Mouse (Mus musculus): ENCODE results near the gene Ddx54. TPM values are rescaled to one million over a fixed set of nuclear protein-coding genes. Genes with fewer than 3 reads are reported as not detected.

The Ddx54 gene
- total and polyA plus RNA-seq, 3 experiments = 63.7 to 91.8 (median 83.6) TPM

DNA sequence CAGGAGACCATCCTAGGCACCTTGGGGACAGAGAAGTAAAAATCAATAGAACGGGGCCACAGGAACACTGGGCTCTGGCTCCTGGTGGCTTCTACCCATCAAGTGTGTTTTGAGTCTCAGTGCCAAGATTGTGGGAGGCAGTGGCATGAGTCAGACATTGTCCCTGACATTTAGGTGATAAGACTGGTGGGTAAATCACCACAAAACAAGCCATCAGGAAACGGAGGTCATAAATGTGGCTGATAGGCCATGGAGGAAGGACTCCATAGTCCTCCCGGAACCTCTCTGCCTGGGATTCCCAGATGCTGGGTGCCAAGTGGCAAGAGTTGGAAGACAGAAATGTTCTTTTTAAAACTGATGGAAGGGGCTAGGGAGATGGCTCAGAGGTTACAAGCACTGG, 31.7 kb downstream of the Ddx54 start:
- Histone ChIP-seq H3K79me2 (replicated peaks; ENCODE audit: control insufficient read depth, extremely low read depth, insufficient read depth, poor library complexity, severe bottlenecking) (no peaks in the 10 kb centered on the region), H3K4me3 (replicated peaks in 1 of 3; ENCODE audit: low read depth in 2 of 3, low read length in 2 of 3, poor library complexity in 1 of 3) (no peak overlapping the region), H3K4me1 (ENCODE audit: control insufficient read depth in 1 of 2, insufficient read depth in 2 of 2) (peaks cover 22 to 31% of the 10 kb centered on the region in 2 experiments), H3K36me3 (replicated peaks in 1 of 2; ENCODE audit: control insufficient read depth in 1 of 2, insufficient read depth in 1 of 2, low read length in 1 of 2) (peaks cover 0 to 3% of the 10 kb centered on the region in 2 experiments), H3K9me3 (replicated peaks; ENCODE audit: low read length) (peaks cover 3% of the 10 kb centered on the region), H3K27ac (ENCODE audit: insufficient read depth, low read depth) (no peak overlapping the region), H3K9ac (ENCODE audit: insufficient read depth, low read depth) (no peak overlapping the region), H3K4me2 (ENCODE audit: insufficient read depth, low read depth, poor library complexity, severe bottlenecking) (no peak overlapping the region), H3K27me3 (replicated peaks) (no peaks in the 10 kb centered on the region)
- TF ChIP-seq IRF4 (IDR thresholded peaks at IDR 0.05; ENCODE audit: low read depth, low read length) = no peak
- TF ChIP-seq MEF2A (IDR thresholded peaks at IDR 0.05; ENCODE audit: borderline replicate concordance, low read depth, low read length) = no peak
- TF ChIP-seq GABPA (IDR thresholded peaks at IDR 0.05; ENCODE audit: insufficient replicate concordance, low read depth, low read length) = no peak
- TF ChIP-seq ZMIZ1 (IDR thresholded peaks at IDR 0.05; ENCODE audit: low read depth, low read length) = no peak
- TF ChIP-seq BHLHE40 (IDR thresholded peaks at IDR 0.05; ENCODE audit: low read depth, low read length) = no peak
- dilution Hi-C loops (cut with MboI; ENCODE audit: extremely low pct_ligation_motif_present, extremely low pct_unique_long_range_greater_than_20kb, low sequenced_read_pairs) = no loop called here
- in situ Hi-C loops (cut with MboI; ENCODE audit: low pct_ligation_motif_present, low pct_unique_long_range_greater_than_20kb, low sequenced_read_pairs) = no loop called here
- DNase-seq (ENCODE audit: extremely low read depth) = no peak

DNA sequence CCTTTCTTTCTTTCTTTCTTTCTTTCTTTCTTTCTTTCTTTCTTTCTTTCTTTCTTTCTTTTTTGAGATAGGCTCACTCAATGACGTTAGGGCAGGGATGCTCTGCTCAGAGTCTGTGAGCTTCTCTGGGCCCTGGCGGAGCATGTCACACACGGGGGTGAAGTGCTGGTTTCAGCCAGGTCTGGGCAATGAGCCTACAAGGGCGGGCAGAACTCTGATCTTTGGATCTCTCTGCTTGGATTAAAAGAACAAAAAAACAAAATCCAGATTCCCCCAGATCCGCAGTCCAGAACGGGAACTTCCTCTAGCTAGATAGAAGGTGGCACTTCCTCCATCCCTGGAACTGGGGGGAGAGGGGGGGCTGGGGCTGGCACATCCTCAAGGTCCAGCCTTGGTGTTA, 33.3 kb downstream of the Ddx54 start:
- dilution Hi-C loops (cut with MboI; ENCODE audit: extremely low pct_ligation_motif_present, extremely low pct_unique_long_range_greater_than_20kb, low sequenced_read_pairs) (no loop called here), in situ Hi-C loops (cut with MboI; ENCODE audit: low pct_ligation_motif_present, low pct_unique_long_range_greater_than_20kb, low sequenced_read_pairs) (no loop called here)
- TF ChIP-seq USF2 (conservative IDR thresholded peaks at IDR 0.05; ENCODE audit: low read depth, low read length) = no peak
- TF ChIP-seq KAT2A (IDR thresholded peaks at IDR 0.05; ENCODE audit: insufficient replicate concordance, low read length) = no peak
- TF ChIP-seq SMC3 (IDR thresholded peaks at IDR 0.05; ENCODE audit: low read depth, low read length) = no peak
- no peak for TF ChIP-seq MAZ (IDR thresholded peaks at IDR 0.05; ENCODE audit: low read depth, low read length)
- TF ChIP-seq MYC (IDR thresholded peaks at IDR 0.05; ENCODE audit: low read depth, low read length) = no peak
- no peak for TF ChIP-seq POLR2AphosphoS2 (IDR thresholded peaks at IDR 0.05; ENCODE audit: low read depth, low read length)
- no peak for TF ChIP-seq USF1 (IDR thresholded peaks at IDR 0.05; ENCODE audit: low read depth, low read length)
- TF ChIP-seq PAX5 (IDR thresholded peaks at IDR 0.05; ENCODE audit: low read length) = no peak
- TF ChIP-seq E2F4 (IDR thresholded peaks at IDR 0.05; ENCODE audit: insufficient replicate concordance, low read depth, low read length) = no peak
- TF ChIP-seq CTCF (conservative IDR thresholded peaks at IDR 0.05 in 1 of 2, IDR thresholded peaks at IDR 0.05 in 1 of 2; ENCODE audit: low read depth in 2 of 2, low read length in 2 of 2) = no peak
- TF ChIP-seq CHD1 (IDR thresholded peaks at IDR 0.05; ENCODE audit: low read depth, low read length) = no peak
- TF ChIP-seq MEF2A (IDR thresholded peaks at IDR 0.05; ENCODE audit: borderline replicate concordance, low read depth, low read length) = no peak
- TF ChIP-seq RAD21 (IDR thresholded peaks at IDR 0.05; ENCODE audit: low read depth, low read length) = no peak
- no peak for TF ChIP-seq EP300 (IDR thresholded peaks at IDR 0.05; ENCODE audit: low read length)
- no peak for TF ChIP-seq MAX (IDR thresholded peaks at IDR 0.05; ENCODE audit: low read length)
- no peak for TF ChIP-seq HCFC1 (IDR thresholded peaks at IDR 0.05; ENCODE audit: low read depth, low read length)
- DNase-seq (ENCODE audit: extremely low read depth) = no peak
- Histone ChIP-seq H3K27ac (ENCODE audit: insufficient read depth, low read depth) (no peak overlapping the region), H3K4me1 (ENCODE audit: control insufficient read depth in 1 of 2, insufficient read depth in 2 of 2) (peaks cover 20 to 45% of the 10 kb centered on the region in 2 experiments), H3K27me3 (replicated peaks) (no peaks in the 10 kb centered on the region), H3K9me3 (replicated peaks; ENCODE audit: low read length) (no peaks in the 10 kb centered on the region), H3K36me3 (replicated peaks in 1 of 2; ENCODE audit: control insufficient read depth in 1 of 2, insufficient read depth in 1 of 2, low read length in 1 of 2) (no peaks in the 10 kb centered on the region), H3K79me2 (replicated peaks; ENCODE audit: control insufficient read depth, extremely low read depth, insufficient read depth, poor library complexity, severe bottlenecking) (no peaks in the 10 kb centered on the region), H3K9ac (ENCODE audit: insufficient read depth, low read depth) (no peak overlapping the region), H3K4me2 (ENCODE audit: insufficient read depth, low read depth, poor library complexity, severe bottlenecking) (no peak overlapping the region), H3K4me3 (replicated peaks in 1 of 3; ENCODE audit: low read depth in 2 of 3, low read length in 2 of 3, poor library complexity in 1 of 3) (no peak overlapping the region)

Measured in CH12.LX (cell line).